Mouse (Mus musculus) myocyte (in vitro differentiated cells): ENCODE results near the gene Tspo2.

Source experiments
- CEBPB ChIP-seq: IDR thresholded peaks from 2 replicates; pipeline ENCODE4 v1.6.1; 2011; ENCODE audit warnings: mild to moderate bottlenecking, moderate library complexity; ENCODE audit not compliant: poor library complexity, insufficient read depth, severe bottlenecking
- E2F4 ChIP-seq: IDR thresholded peaks from one replicate; pipeline ENCODE4 v1.6.1; 2011; ENCODE audit warnings: mild to moderate bottlenecking, control low read depth, moderate library complexity; ENCODE audit not compliant: insufficient read depth
- MAX ChIP-seq: IDR thresholded peaks from one replicate; pipeline ENCODE4 v1.6.1; 2011; ENCODE audit warnings: low read depth, mild to moderate bottlenecking, control low read depth
- MYOD1 ChIP-seq, 3 experiments: IDR thresholded peaks; one replicate each; pipeline ENCODE4 v1.6.1; 2011; ENCODE audit warnings: control low read depth in 2 of 3, low read depth in 2 of 3, mild to moderate bottlenecking in 2 of 3, moderate library complexity in 1 of 3; ENCODE audit not compliant: insufficient read length in 2 of 3, control insufficient read depth in 1 of 3
- MYOG ChIP-seq, 3 experiments: IDR thresholded peaks; one replicate each; pipeline ENCODE4 v1.6.1; 2011; ENCODE audit warnings: control low read depth in 2 of 3, low read depth in 2 of 3, mild to moderate bottlenecking in 2 of 3; ENCODE audit not compliant: insufficient read length in 2 of 3, control insufficient read depth in 1 of 3, insufficient read depth in 1 of 3
- POLR2A ChIP-seq: IDR thresholded peaks from one replicate; pipeline ENCODE4 v1.6.1; 2011; ENCODE audit warnings: low read depth, mild to moderate bottlenecking, control low read depth, moderate library complexity; ENCODE audit not compliant: insufficient read length
- POLR2AphosphoS2 ChIP-seq: IDR thresholded peaks from one replicate; pipeline ENCODE4 v1.6.1; 2011; ENCODE audit warnings: low read depth, control low read depth; ENCODE audit not compliant: insufficient read length
- REST ChIP-seq: IDR thresholded peaks from one replicate; pipeline ENCODE4 v1.6.1; 2011; ENCODE audit warnings: mild to moderate bottlenecking, control low read depth, moderate library complexity; ENCODE audit not compliant: insufficient read depth, insufficient read length
- SRF ChIP-seq: IDR thresholded peaks from one replicate; pipeline ENCODE4 v1.6.1; 2011; ENCODE audit warnings: low read depth; ENCODE audit not compliant: control insufficient read depth, insufficient read length
- TCF12 ChIP-seq: IDR thresholded peaks from one replicate; pipeline ENCODE4 v1.6.1; 2011; ENCODE audit warnings: mild to moderate bottlenecking, control low read depth; ENCODE audit not compliant: poor library complexity, insufficient read depth, severe bottlenecking
- TCF3 ChIP-seq: IDR thresholded peaks from one replicate; pipeline ENCODE4 v1.6.1; 2011; ENCODE audit warnings: low read depth, control low read depth; ENCODE audit not compliant: insufficient read length
- USF1 ChIP-seq: IDR thresholded peaks from one replicate; pipeline ENCODE4 v1.6.1; 2011; ENCODE audit warnings: low read depth, mild to moderate bottlenecking, control low read depth, moderate library complexity

- TF ChIP-seq MYOG (IDR thresholded peaks at IDR 0.05; ENCODE audit: control insufficient read depth in 1 of 3, insufficient read depth in 1 of 3, insufficient read length in 2 of 3, low read depth in 2 of 3) (no peak), POLR2A (no peak), POLR2AphosphoS2 (no peak), E2F4 (no peak), USF1 (no peak), MYOD1 (IDR thresholded peaks at IDR 0.05; ENCODE audit: control insufficient read depth in 1 of 3, insufficient read length in 2 of 3, low read depth in 2 of 3) (no peak), MAX (no peak), SRF (no peak), REST (no peak), TCF12 (no peak), CEBPB (no peak), TCF3 (no peak)
Observed at GRCm38 (mm10) chr17:48407154-48407553, 44.2 kb downstream of the Tspo2 start.
